Mouse (Mus musculus) T-helper 2 cell (primary cell): ENCODE measurements around the gene Hist1h2bb.
"Not testable (repeated sequence)": the region's sequence is repeated elsewhere in the genome, so short reads cannot be mapped to it uniquely, and the experiment has no call there.

Source experiments
- in situ Hi-C: fragments of 300-600 bp; cut with MboI, MseI; formaldehyde crosslinking; loops from one replicate; pipeline ENCODE4 v1.15.1; 2025; ENCODE audit warnings: high pct_unique_total_duplicates

Gene Hist1h2bb

GRCm38 (mm10) chr13:23746201-23747080 lies at the start of gene Hist1h2bb:
Hist1h2bb (plus strand) TSS chr13:23746734.
- in situ Hi-C loops, result not testable (repeated sequence)

GRCm38 (mm10) chr13:23697491-23698299 lies 48.8 kb upstream of the Hist1h2bb start:
- in situ Hi-C loops, result loop anchor here (5.0 kb wide), 1 partner anchor 35 kb away; no protein-coding TSS in a partner anchor

- in situ Hi-C loops, result loop anchor here (5.0 kb wide), 1 partner anchor 34 kb away; no protein-coding TSS in a partner anchor
Measured at GRCm38 (mm10) chr13:23698300-23698693, 48.2 kb upstream of the Hist1h2bb start, which contains the start of gene Hist1h4c. Hist1h4c (minus strand) TSS chr13:23698454.

GRCm38 (mm10) chr13:23698996-23699395 lies 47.5 kb upstream of the Hist1h2bb start:
- in situ Hi-C loops, result loop anchor here (5.0 kb wide), 1 partner anchor 33 kb away; no protein-coding TSS in a partner anchor

- in situ Hi-C loops, result loop anchor here (5.0 kb wide), 1 partner anchor 33 kb away; no protein-coding TSS in a partner anchor
Measured at GRCm38 (mm10) chr13:23699767-23700166, 46.8 kb upstream of the Hist1h2bb start.

- in situ Hi-C loops, result no loop called here
Measured at GRCm38 (mm10) chr13:23700786-23701520, 45.6 kb upstream of the Hist1h2bb start.

GRCm38 (mm10) chr13:23702220-23702619 lies 44.3 kb upstream of the Hist1h2bb start:
- in situ Hi-C loops, result no loop called here

GRCm38 (mm10) chr13:23702801-23703200 lies 43.7 kb upstream of the Hist1h2bb start:
- in situ Hi-C loops, result not testable (repeated sequence)

- in situ Hi-C loops, result no loop called here
Measured at GRCm38 (mm10) chr13:23705751-23706356, 40.7 kb upstream of the Hist1h2bb start.

GRCm38 (mm10) chr13:23706771-23707170 lies 39.8 kb upstream of the Hist1h2bb start:
- in situ Hi-C loops, result no loop called here

GRCm38 (mm10) chr13:23708041-23708440 lies 38.5 kb upstream of the Hist1h2bb start:
- in situ Hi-C loops, result no loop called here

- in situ Hi-C loops, result no loop called here
Measured at GRCm38 (mm10) chr13:23708654-23709053, 37.9 kb upstream of the Hist1h2bb start.

GRCm38 (mm10) chr13:23709714-23710373 lies 36.7 kb upstream of the Hist1h2bb start:
- in situ Hi-C loops, result no loop called here

GRCm38 (mm10) chr13:23710374-23711089 lies 36.0 kb upstream of the Hist1h2bb start, which contains the start of gene Hfe:
Hfe (minus strand) TSS chr13:23710854.
- in situ Hi-C loops, result no loop called here

- in situ Hi-C loops, result no loop called here
Measured at GRCm38 (mm10) chr13:23716261-23717042, 30.1 kb upstream of the Hist1h2bb start.

GRCm38 (mm10) chr13:23717176-23717575 lies 29.4 kb upstream of the Hist1h2bb start:
- in situ Hi-C loops, result no loop called here

GRCm38 (mm10) chr13:23717593-23718245 lies 28.8 kb upstream of the Hist1h2bb start:
- in situ Hi-C loops, result not testable (repeated sequence)

- in situ Hi-C loops, result no loop called here
Measured at GRCm38 (mm10) chr13:23724239-23724638, 22.3 kb upstream of the Hist1h2bb start.
